Mouse (Mus musculus) liver, embryonic 14.5 days (tissue): ENCODE results near the gene Fat3. TPM values are rescaled to one million over a fixed set of nuclear protein-coding genes. Genes with fewer than 3 reads are reported as not detected.

Experiments used
- ATAC-seq: fragments of 200-750 bp; cut with Nextera tagmentation; 2 replicates; pipeline ENCODE4 v1.8.0; 2017; ENCODE audit warnings: moderate number of reproducible peaks, mild to moderate bottlenecking, moderate library complexity; ENCODE audit not compliant: insufficient read depth
- DNase-seq, 3 experiments: peaks; one replicate each; pipeline ENCODE4 v3.0.0-alpha.2; 2012 to 2013; ENCODE audit warnings: low read depth in 3 of 3, low spot score in 3 of 3
- H3K27ac ChIP-seq: fragments of 300-500 bp; sonication (generic); 2 replicates; pipeline ENCODE4 v1.5.1; 2014; ENCODE audit warnings: moderate library complexity, mild to moderate bottlenecking, control low read depth, inconsistent platforms
- H3K27me3 ChIP-seq: fragments of 300-500 bp; sonication (generic); 2 replicates; pipeline ENCODE4 v1.6.1; 2014; ENCODE audit warnings: mild to moderate bottlenecking, low read length, moderate library complexity; ENCODE audit not compliant: control insufficient read depth, insufficient read depth
- H3K36me3 ChIP-seq: fragments of 300-500 bp; sonication (generic); replicated peaks from 2 replicates; pipeline ENCODE4 v1.6.1; 2014; ENCODE audit warnings: low read depth; ENCODE audit not compliant: control insufficient read depth, insufficient read depth
- H3K4me1 ChIP-seq, 2 experiments: fragments of 200-500 bp in 1 of 2; fragments of 300-500 bp in 1 of 2; sonication (generic) in 1 of 2; replicated peaks; 2 replicates each; pipeline ENCODE4 v1.6.1; 2012 to 2014; ENCODE audit warnings: antibody characterized with exemption in 1 of 2, inconsistent platforms in 1 of 2, low read length in 1 of 2; ENCODE audit not compliant: control insufficient read depth in 2 of 2, insufficient read depth in 2 of 2
- H3K4me2 ChIP-seq: fragments of 300-500 bp; sonication (generic); 2 replicates; pipeline ENCODE4 v1.6.1; 2014; ENCODE audit warnings: low read depth, mild to moderate bottlenecking, control low read depth, moderate library complexity
- H3K4me3 ChIP-seq, 2 experiments: fragments of 200-500 bp in 1 of 2; fragments of 300-500 bp in 1 of 2; sonication (generic) in 1 of 2; 2 replicates each; pipeline ENCODE4 v1.5.1; 2012 to 2014; ENCODE audit warnings: low read depth in 2 of 2, low read length in 2 of 2, mild to moderate bottlenecking in 2 of 2, control low read depth in 1 of 2, inconsistent platforms in 1 of 2, moderate library complexity in 1 of 2; ENCODE audit not compliant: insufficient read depth in 1 of 2
- H3K9ac ChIP-seq: fragments of 300-500 bp; sonication (generic); replicated peaks from 2 replicates; pipeline ENCODE4 v1.6.1; 2014; ENCODE audit warnings: mild to moderate bottlenecking, control low read depth, moderate library complexity
- H3K9me3 ChIP-seq: fragments of 300-500 bp; sonication (generic); 2 replicates; pipeline ENCODE4 v1.6.1; 2016; ENCODE audit warnings: low read length, mixed read lengths; ENCODE audit not compliant: control insufficient read depth
- CTCF ChIP-seq: IDR thresholded peaks from 2 replicates; pipeline ENCODE4 v1.5.1; 2016; ENCODE audit warnings: antibody characterized with exemption, low read depth, control low read depth
- EP300 ChIP-seq: IDR thresholded peaks from 2 replicates; pipeline ENCODE4 v1.6.1; 2016; ENCODE audit warnings: antibody characterized with exemption, low read depth
- WGBS: fragments of 180-500 bp; shearing (Covaris S2); extraction: QIAGEN DNeasy Blood & Tissue Kit; methylation state at CpG from one replicate; pipeline ENCODE4 v1.1.7; 2014; ENCODE audit not compliant: insufficient replicate concordance; 5-methylcytosine and 5-hydroxymethylcytosine counted together
- polyA plus RNA-seq, 2 experiments: library from polyadenylated mRNA; depleted of rRNA in 1 of 2; stranded (reverse) in 1 of 2; unstranded in 1 of 2; fragments of >200 nt; fragmentation: Nextera tagmentation in 1 of 2; extraction: Ambion mirVana in 1 of 2; gene quantifications; 2 replicates each; pipeline versions ENCODE4 v1.2.1 to v1.2.3; 2012 to 2014

The Fat3 gene
- polyA plus RNA-seq, 2 experiments, result 0.06 TPM; not detected in 1

DNA sequence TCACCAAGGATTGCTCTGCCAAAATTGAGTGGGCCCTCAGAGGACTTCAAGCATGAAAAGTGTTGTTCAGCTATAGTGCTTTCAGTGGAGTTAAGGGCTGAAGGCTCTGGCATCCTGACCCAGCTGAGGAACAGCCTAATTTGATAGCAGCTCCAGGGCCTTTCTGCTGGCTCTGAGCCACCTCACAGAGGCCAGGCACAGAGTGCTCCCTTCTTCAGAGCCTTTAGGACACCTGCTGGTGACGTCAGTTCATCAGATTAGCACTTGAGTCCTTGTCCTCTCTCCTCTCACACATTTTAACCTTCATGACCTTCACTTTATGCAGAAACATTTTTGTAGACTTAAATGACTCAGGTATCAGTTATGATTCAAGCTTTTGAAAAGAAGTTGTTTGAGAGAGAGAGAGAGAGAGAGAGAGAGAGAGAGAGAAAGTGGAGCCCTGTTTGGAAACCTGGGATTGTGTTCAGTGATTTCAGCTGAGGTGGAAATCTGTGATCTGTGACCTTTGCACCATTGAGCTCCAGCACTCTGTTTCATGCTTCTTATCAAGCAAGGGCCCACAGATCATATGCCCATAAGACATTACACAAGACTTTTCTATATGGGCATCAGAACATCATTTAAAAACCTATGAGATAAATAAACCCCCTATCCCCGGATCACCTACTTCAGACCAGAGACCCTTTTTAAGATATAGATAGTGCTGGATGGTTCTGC, 591.5 kb downstream of the Fat3 start:
- Histone ChIP-seq H3K4me2 (no peak overlapping the region), H3K9me3 (no peaks in the 10 kb centered on the region), H3K27me3 (no peaks in the 10 kb centered on the region), H3K4me1 (no peaks in the 10 kb centered on the region), H3K27ac (no peak overlapping the region), H3K36me3 (no peaks in the 10 kb centered on the region), H3K4me3 (no peak overlapping the region), H3K9ac (no peak overlapping the region)
- ATAC-seq (no peak), DNase-seq (no peak)
- 46% methylated on average over 2 of the region's 2 CpGs for WGBS
- TF ChIP-seq CTCF (no peak), EP300 (no peak)

DNA sequence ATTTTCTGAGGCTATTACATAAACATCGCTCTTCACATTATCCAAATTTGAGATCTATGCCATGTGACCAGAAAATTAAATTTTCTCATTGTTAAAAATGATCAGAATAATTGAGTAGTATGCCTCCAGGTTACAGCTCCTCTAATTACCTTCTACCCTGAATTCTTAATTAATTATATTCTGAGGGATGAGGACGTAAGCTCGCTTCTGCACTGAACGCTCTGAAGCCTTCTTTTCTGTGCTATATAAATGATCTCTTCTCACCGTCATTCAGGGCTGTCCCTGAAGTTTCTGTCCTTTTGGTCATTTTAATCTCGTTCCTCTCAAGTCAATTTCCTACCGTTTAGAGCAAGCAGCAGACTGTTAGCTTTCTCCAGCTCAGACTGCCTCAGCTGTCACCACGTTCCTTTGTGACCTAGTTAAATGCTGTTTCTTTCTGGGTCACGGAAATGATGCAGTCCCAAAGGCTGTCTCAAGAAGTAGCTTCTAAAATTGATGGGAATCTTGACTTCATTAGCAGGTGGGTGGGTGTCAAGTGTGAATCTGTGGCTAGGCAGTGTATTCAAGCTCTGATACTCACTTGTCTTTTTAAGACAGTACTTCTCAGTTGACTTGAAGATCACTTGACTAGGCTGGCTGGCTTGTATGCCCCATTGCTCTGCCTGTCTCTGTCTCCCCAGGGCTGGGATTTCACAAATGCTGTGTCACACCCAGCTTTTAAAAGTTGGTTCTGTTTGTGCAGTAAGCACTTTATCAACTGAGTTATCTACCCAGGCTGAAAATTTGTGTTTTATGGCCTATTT, 596.9 kb downstream of the Fat3 start:
- TF ChIP-seq EP300 (no peak), CTCF (no peak)
- Histone ChIP-seq H3K27me3 (no peaks in the 10 kb centered on the region), H3K4me1 (no peaks in the 10 kb centered on the region), H3K4me2 (no peak overlapping the region), H3K27ac (no peak overlapping the region), H3K4me3 (no peak overlapping the region), H3K9ac (no peak overlapping the region), H3K36me3 (no peaks in the 10 kb centered on the region), H3K9me3 (no peaks in the 10 kb centered on the region)
- ATAC-seq, result no peak
- no peak for DNase-seq
- WGBS, result 55% methylated on average over 9 of the region's 9 CpGs

DNA sequence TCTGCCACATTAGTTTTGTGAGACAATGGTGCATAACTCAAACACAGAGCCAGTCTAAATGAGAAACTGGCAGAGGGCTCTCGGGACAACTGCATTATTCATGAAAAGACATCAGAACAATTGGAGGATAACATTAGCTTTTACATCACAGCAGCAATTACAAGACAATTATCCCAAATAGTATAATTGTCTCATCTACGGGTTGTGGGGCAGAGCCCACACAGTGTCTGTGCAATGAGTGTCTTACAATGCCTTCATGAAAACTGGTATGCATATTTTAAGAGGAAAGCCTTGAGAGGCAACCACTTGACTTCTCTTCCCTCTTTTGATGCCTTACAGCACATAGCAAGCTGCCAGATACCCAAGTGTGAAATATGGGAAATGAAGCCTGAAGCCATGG, 603.0 kb downstream of the Fat3 start:
- no peaks in the 10 kb centered on the region for H3K9me3 ChIP-seq
- ATAC-seq (no peak), DNase-seq (no peak)
- TF ChIP-seq EP300 (no peak), CTCF (no peak)
- H3K9ac ChIP-seq, result no peak overlapping the region
- H3K4me3 ChIP-seq, result no peak overlapping the region
- H3K4me2 ChIP-seq, result no peak overlapping the region
- H3K27me3 ChIP-seq, result no peaks in the 10 kb centered on the region
- H3K4me1 ChIP-seq, result no peaks in the 10 kb centered on the region
- 53% methylated on average over 2 of the region's 2 CpGs for WGBS
- no peaks in the 10 kb centered on the region for H3K36me3 ChIP-seq
- no peak overlapping the region for H3K27ac ChIP-seq

DNA sequence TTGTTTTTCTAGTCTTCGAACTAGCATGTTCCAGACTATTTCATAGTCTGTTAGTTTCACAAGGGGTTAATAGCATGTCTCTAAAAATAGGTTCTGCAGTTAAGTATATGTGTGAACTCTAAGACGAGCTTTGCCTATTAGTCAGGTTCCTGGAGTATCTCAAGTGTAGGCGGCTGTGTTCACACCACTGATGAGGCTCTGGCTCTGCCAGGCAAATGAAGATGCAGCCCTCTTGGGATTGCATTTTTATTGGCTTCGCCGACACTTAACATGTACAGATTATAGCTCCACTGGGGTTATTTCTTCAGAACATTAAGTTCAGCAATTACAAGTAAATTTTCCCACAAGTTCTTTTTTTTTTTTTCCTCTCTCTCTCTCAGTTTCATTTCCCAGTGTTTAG, 614.3 kb downstream of the Fat3 start:
- no peak overlapping the region for H3K4me3 ChIP-seq
- H3K9me3 ChIP-seq, result no peaks in the 10 kb centered on the region
- H3K36me3 ChIP-seq, result no peaks in the 10 kb centered on the region
- DNase-seq, result no peak
- H3K27me3 ChIP-seq, result no peaks in the 10 kb centered on the region
- H3K9ac ChIP-seq, result no peak overlapping the region
- H3K27ac ChIP-seq, result no peak overlapping the region
- no peaks in the 10 kb centered on the region for H3K4me1 ChIP-seq
- 59% methylated on average over 5 of the region's 5 CpGs for WGBS
- no peak for ATAC-seq
- no peak for TF ChIP-seq CTCF
- TF ChIP-seq EP300, result no peak
- no peak overlapping the region for H3K4me2 ChIP-seq

DNA sequence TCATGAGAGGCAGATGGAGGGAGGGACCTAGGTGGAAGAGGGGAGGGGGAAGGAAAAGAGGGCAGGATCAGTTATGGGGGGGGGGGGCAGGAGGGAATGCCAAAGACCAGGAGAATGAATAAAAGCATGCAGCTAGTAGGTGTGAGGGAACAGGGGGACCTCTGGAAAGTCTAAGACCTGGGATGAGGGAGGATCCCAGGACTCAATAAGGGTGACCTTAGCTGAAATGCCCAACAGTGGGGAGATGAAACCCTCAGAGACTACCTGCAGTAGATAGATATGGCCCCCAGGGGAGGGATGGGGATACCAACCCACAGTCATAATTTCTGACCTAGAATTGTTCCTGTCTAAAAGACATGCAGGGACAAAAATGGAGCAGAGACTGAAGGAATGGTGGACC, 620.3 kb downstream of the Fat3 start:
- ATAC-seq (no peak), DNase-seq (no peak)
- Histone ChIP-seq H3K36me3 (no peaks in the 10 kb centered on the region), H3K4me2 (no peak overlapping the region), H3K4me1 (0 out of 4 replicates have a peak, but pooled peaks cover 0 to 1% of the 10 kb centered on the region in 2 experiments), H3K9ac (no peak overlapping the region), H3K4me3 (no peak overlapping the region), H3K27me3 (no peaks in the 10 kb centered on the region), H3K9me3 (no peaks in the 10 kb centered on the region), H3K27ac (no peak overlapping the region)
- no peak for TF ChIP-seq EP300
- no peak for TF ChIP-seq CTCF
